Mouse (Mus musculus): ENCODE results near the gene Olfr1270. TPM values are rescaled to one million over a fixed set of nuclear protein-coding genes. Genes with fewer than 3 reads are reported as not detected.

The Olfr1270 gene
- polyA plus RNA-seq, 1 experiment from 2014 or later: not detected

Other genes starting within 250 kb of the Olfr1270 start
- gene Olfr1258, start 225.8 kb downstream of the Olfr1270 start, polyA plus RNA-seq (2014; fragmentation: Nextera tagmentation; extraction: Ambion mirVana): not detected in 2 replicates
- gene Olfr1259, start 204.4 kb downstream of the Olfr1270 start, polyA plus RNA-seq (2014; fragmentation: Nextera tagmentation; extraction: Ambion mirVana): not detected in 2 replicates
- gene Olfr1260, start 178.8 kb downstream of the Olfr1270 start, polyA plus RNA-seq (2014; fragmentation: Nextera tagmentation; extraction: Ambion mirVana): not detected in 2 replicates
- not detected in 2 replicates for gene Olfr1261, start 161.9 kb downstream of the Olfr1270 start, polyA plus RNA-seq (2014; fragmentation: Nextera tagmentation; extraction: Ambion mirVana)
- gene Olfr1262, start 152.9 kb downstream of the Olfr1270 start, polyA plus RNA-seq (2014; fragmentation: Nextera tagmentation; extraction: Ambion mirVana): not detected in 2 replicates
- gene Olfr1263, start 141.0 kb downstream of the Olfr1270 start, polyA plus RNA-seq (2014; fragmentation: Nextera tagmentation; extraction: Ambion mirVana): not detected in 2 replicates
- not detected in 2 replicates for gene Olfr1264, start 127.5 kb downstream of the Olfr1270 start, polyA plus RNA-seq (2014; fragmentation: Nextera tagmentation; extraction: Ambion mirVana)
- not detected in 2 replicates for gene Olfr1265, start 117.8 kb downstream of the Olfr1270 start, polyA plus RNA-seq (2014; fragmentation: Nextera tagmentation; extraction: Ambion mirVana)
- not detected in 2 replicates for gene Olfr140, start 89.5 kb downstream of the Olfr1270 start, polyA plus RNA-seq (2014; fragmentation: Nextera tagmentation; extraction: Ambion mirVana)
- not detected in 2 replicates for gene Olfr1269, start 31.7 kb downstream of the Olfr1270 start, polyA plus RNA-seq (2014; fragmentation: Nextera tagmentation; extraction: Ambion mirVana)
- gene Olfr32, start 10.8 kb downstream of the Olfr1270 start, polyA plus RNA-seq (2014; fragmentation: Nextera tagmentation; extraction: Ambion mirVana): not detected in 2 replicates
- gene Olfr1506, start 71.4 kb upstream of the Olfr1270 start, polyA plus RNA-seq (2014; fragmentation: Nextera tagmentation; extraction: Ambion mirVana): not detected in 2 replicates
- gene Olfr142, start 104.5 kb upstream of the Olfr1270 start, polyA plus RNA-seq (2014; fragmentation: Nextera tagmentation; extraction: Ambion mirVana): not detected in 2 replicates
- gene Olfr1271, start 117.9 kb upstream of the Olfr1270 start, polyA plus RNA-seq (2014; fragmentation: Nextera tagmentation; extraction: Ambion mirVana): not detected in 2 replicates
- gene Olfr1272, start 139.8 kb upstream of the Olfr1270 start, polyA plus RNA-seq (2014; fragmentation: Nextera tagmentation; extraction: Ambion mirVana): not detected in 2 replicates
- 0.09 TPM in 1 of 2 replicates, not detected in the other for gene Gm13769, start 169.1 kb upstream of the Olfr1270 start, polyA plus RNA-seq (2014; fragmentation: Nextera tagmentation; extraction: Ambion mirVana)
- not detected in 2 replicates for gene Olfr1274-ps, start 245.6 kb upstream of the Olfr1270 start, polyA plus RNA-seq (2014; fragmentation: Nextera tagmentation; extraction: Ambion mirVana)